Mouse (Mus musculus) lung, embryonic 15.5 days (tissue): ENCODE measurements around the gene Wfdc1. TPM values are rescaled to one million over a fixed set of nuclear protein-coding genes. Genes with fewer than 3 reads are reported as not detected.

ENCODE experiments used
- ATAC-seq: fragments of 200-750 bp; cut with Nextera tagmentation; 2 replicates; pipeline ENCODE4 v1.8.0; 2017; ENCODE audit warnings: moderate number of reproducible peaks, borderline replicate concordance; ENCODE audit not compliant: low FRiP score, low TSS enrichment; ENCODE audit errors: extremely low read depth
- H3K27ac ChIP-seq: fragments of 300-500 bp; sonication (generic); 2 replicates; pipeline ENCODE4 v1.5.1; 2015; ENCODE audit warnings: moderate library complexity, mild to moderate bottlenecking, inconsistent platforms
- H3K27me3 ChIP-seq: fragments of 300-500 bp; sonication (generic); 2 replicates; pipeline ENCODE4 v1.6.1; 2015; ENCODE audit warnings: inconsistent platforms
- H3K36me3 ChIP-seq: fragments of 300-500 bp; sonication (generic); 2 replicates; pipeline ENCODE4 v1.6.1; 2015; ENCODE audit warnings: inconsistent platforms
- H3K4me1 ChIP-seq: fragments of 300-500 bp; sonication (generic); 2 replicates; pipeline ENCODE4 v1.6.1; 2015; ENCODE audit warnings: inconsistent platforms
- H3K4me2 ChIP-seq: fragments of 300-500 bp; sonication (generic); 2 replicates; pipeline ENCODE4 v1.6.1; 2015; ENCODE audit warnings: inconsistent platforms, mild to moderate bottlenecking, moderate library complexity
- H3K4me3 ChIP-seq: fragments of 300-500 bp; sonication (generic); 2 replicates; pipeline ENCODE4 v1.5.1; 2015; ENCODE audit warnings: mild to moderate bottlenecking, inconsistent platforms
- H3K9ac ChIP-seq: fragments of 300-500 bp; sonication (generic); 2 replicates; pipeline ENCODE4 v1.6.1; 2015; ENCODE audit warnings: inconsistent platforms
- H3K9me3 ChIP-seq: fragments of 300-500 bp; sonication (generic); 2 replicates; pipeline ENCODE4 v1.6.1; 2016; ENCODE audit warnings: inconsistent platforms
- WGBS: fragments of 180-500 bp; shearing (Covaris S2); methylation state at CpG from one replicate; pipeline ENCODE4 v1.1.7; 2015; 5-methylcytosine and 5-hydroxymethylcytosine counted together
- polyA plus RNA-seq: library from polyadenylated mRNA; unstranded; fragments of >200 nt; fragmentation: Nextera tagmentation; extraction: Ambion mirVana; gene quantifications from 2 replicates; pipeline ENCODE4 v1.2.1, GENCODE M21; 2015

Gene Wfdc1
- polyA plus RNA-seq, 1 experiment from 2014 or later, result 6.3 TPM

GRCm38 (mm10) chr8:119669284-119669683 lies 3.1 kb downstream of the Wfdc1 start:
- ATAC-seq, result no peak
- Histone ChIP-seq H3K36me3 (no peaks in the 10 kb centered on the region), H3K27ac (peak overlapping the region; percentile 58), H3K9ac (no peak overlapping the region), H3K27me3 (no peaks in the 10 kb centered on the region), H3K4me3 (no peak overlapping the region), H3K9me3 (no peaks in the 10 kb centered on the region), H3K4me2 (no peak overlapping the region), H3K4me1 (peaks cover 42% of the 10 kb centered on the region)
- 34% methylated on average over 12 of the region's 12 CpGs for WGBS

DNA sequence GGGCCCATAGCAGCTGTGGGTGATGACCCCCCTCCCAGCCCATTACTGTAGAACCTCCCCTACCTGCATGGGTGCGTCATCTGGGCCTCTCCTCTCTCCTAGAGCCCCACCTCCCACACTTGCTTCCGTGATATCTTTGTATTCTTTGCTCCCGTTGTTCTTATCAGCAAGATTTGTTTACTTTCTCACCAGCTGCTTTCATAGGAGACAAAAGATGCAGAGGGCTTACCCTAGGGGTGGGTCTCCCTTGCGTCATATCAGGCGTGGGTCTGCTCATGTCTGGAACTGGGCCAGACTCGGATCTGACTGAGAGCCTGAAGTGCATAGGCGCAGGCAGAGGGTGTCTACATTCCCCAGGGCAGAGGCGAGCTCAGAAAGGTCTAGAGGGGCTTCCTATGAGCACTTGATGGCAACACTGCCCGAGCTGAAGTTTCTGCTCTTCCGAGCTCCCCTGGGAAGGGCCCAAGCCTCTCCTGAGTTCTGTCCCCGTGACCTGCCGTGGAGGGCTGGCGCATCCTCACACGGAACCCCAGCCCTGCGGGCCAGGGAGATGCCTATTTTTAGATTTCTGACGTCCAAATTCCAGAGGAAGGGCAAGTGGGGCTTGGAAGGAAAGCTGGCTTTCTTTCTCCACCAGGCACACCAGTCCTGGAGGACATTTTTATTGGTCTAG lies 4.4 kb downstream of the Wfdc1 start:
- 0 out of 2 replicates have a peak overlapping the region, but pooled peaks have one; percentile 17 for H3K9ac ChIP-seq
- peak overlapping the region; percentile 86 for H3K27ac ChIP-seq
- H3K36me3 ChIP-seq, result no peaks in the 10 kb centered on the region
- H3K9me3 ChIP-seq, result no peaks in the 10 kb centered on the region
- WGBS, result 10% methylated on average over 16 of the region's 16 CpGs
- H3K27me3 ChIP-seq, result no peaks in the 10 kb centered on the region
- peaks cover 37% of the 10 kb centered on the region for H3K4me1 ChIP-seq
- no peak overlapping the region for H3K4me3 ChIP-seq
- ATAC-seq, result peak; percentile 53
- H3K4me2 ChIP-seq, result peak overlapping the region; percentile 40

- H3K4me1 ChIP-seq, result peaks cover 28% of the 10 kb centered on the region
- H3K36me3 ChIP-seq, result no peaks in the 10 kb centered on the region
- H3K27ac ChIP-seq, result no peak overlapping the region
- H3K9me3 ChIP-seq, result no peaks in the 10 kb centered on the region
- H3K4me2 ChIP-seq, result no peak overlapping the region
- H3K4me3 ChIP-seq, result no peak overlapping the region
- ATAC-seq, result no peak
- H3K27me3 ChIP-seq, result no peaks in the 10 kb centered on the region
- WGBS, result 75% methylated on average over 11 of the region's 11 CpGs
- H3K9ac ChIP-seq, result no peak overlapping the region
These were observed 7.9 kb downstream of the Wfdc1 start for GRCm38 (mm10) chr8:119673976-119674555.

DNA sequence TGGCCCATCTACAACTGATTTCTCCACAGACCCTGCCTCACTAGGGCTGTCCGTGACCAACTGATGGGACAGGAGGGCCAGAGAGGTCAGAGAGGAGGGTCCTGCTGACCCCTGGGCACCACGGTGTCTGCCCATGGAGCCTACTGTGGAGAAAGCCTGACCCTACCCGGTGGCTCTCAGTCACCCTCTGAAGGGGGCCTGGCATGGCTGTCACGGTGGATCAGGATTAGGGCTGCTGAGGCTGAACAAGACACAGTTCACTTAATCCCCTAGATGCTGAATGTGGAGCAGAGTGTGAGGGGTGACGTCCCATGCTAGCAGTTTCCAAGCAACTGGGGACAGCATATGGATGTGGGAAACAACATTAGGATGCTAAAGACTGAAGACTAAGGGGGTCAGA lies 9.3 kb downstream of the Wfdc1 start:
- H3K9ac ChIP-seq, result no peak overlapping the region
- 75% methylated on average over 5 of the region's 5 CpGs for WGBS

GRCm38 (mm10) chr8:119676389-119676788 lies 10.2 kb downstream of the Wfdc1 start:
- no peak for ATAC-seq
- H3K36me3 ChIP-seq, result no peaks in the 10 kb centered on the region
- WGBS, result 12% methylated on average over 8 of the region's 8 CpGs

More for the DNA sequence above, 9.3 kb downstream of the Wfdc1 start:
- no peaks in the 10 kb centered on the region for H3K9me3 ChIP-seq
- H3K36me3 ChIP-seq, result no peaks in the 10 kb centered on the region
- peaks cover 17% of the 10 kb centered on the region for H3K4me1 ChIP-seq
- H3K4me3 ChIP-seq, result no peak overlapping the region
- H3K4me2 ChIP-seq, result no peak overlapping the region
- no peaks in the 10 kb centered on the region for H3K27me3 ChIP-seq
- no peak overlapping the region for H3K27ac ChIP-seq
- ATAC-seq, result no peak

DNA sequence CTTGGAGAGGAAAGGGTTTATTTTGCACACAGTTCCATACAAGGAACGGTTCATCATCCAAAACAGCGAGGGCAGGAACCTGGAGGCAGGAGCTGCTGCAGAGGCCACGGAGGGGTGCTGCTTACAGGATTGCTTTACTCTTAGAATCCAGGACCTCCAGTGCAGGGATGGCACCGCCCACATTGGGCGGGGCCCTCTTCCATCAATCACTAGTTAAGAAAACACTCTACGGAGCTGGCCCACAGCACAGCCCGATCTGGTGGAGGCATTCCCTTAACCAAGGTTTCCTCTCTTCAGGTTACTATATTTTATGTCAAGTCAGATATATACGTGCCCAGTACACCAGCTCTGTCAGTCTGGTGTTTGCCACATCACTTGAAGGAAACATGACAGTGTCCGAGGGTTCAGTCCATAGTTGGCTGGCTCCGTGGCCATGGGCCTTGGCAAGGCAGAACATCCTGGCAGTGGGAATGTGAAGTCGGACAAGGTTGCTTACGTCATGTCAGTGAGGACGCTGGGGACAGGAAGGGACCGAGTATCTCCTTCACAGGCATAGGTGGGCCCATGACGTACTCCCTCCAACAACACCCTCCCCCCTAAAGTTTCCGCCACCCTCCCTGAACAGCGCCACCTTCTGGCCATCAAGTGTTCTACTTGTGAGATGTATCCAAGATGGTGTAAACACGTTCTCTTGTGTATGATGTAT lies 12.1 kb downstream of the Wfdc1 start:
- Histone ChIP-seq H3K36me3 (no peaks in the 10 kb centered on the region), H3K9ac (no peak overlapping the region), H3K4me2 (peak overlapping the region; percentile 49), H3K4me3 (peak overlapping the region; percentile 8; the same call in 1 of the 2 replicates), H3K27me3 (no peaks in the 10 kb centered on the region), H3K27ac (no peak overlapping the region), H3K9me3 (no peaks in the 10 kb centered on the region), H3K4me1 (peaks cover 6% of the 10 kb centered on the region; the same call in 1 of the 2 replicates)
- WGBS, result 7% methylated on average over 18 of the region's 18 CpGs
- peak; percentile 40; the same call in 1 of the 2 replicates for ATAC-seq

More at GRCm38 (mm10) chr8:119676389-119676788, 10.2 kb downstream of the Wfdc1 start:
- no peak overlapping the region for H3K4me2 ChIP-seq
- no peak overlapping the region for H3K9ac ChIP-seq
- H3K4me1 ChIP-seq, result peaks cover 9% of the 10 kb centered on the region; the same call in 1 of the 2 replicates
- H3K27ac ChIP-seq, result no peak overlapping the region
- H3K27me3 ChIP-seq, result no peaks in the 10 kb centered on the region
- H3K9me3 ChIP-seq, result no peaks in the 10 kb centered on the region
- no peak overlapping the region for H3K4me3 ChIP-seq

- no peak overlapping the region for H3K27ac ChIP-seq
- H3K27me3 ChIP-seq, result no peaks in the 10 kb centered on the region
- 60% methylated on average over 14 of the region's 14 CpGs for WGBS
- no peak overlapping the region for H3K4me3 ChIP-seq
- no peak for ATAC-seq
- no peak overlapping the region for H3K9ac ChIP-seq
- H3K4me2 ChIP-seq, result no peak overlapping the region
- no peaks in the 10 kb centered on the region for H3K36me3 ChIP-seq
- H3K9me3 ChIP-seq, result no peaks in the 10 kb centered on the region
- H3K4me1 ChIP-seq, result peaks cover 6% of the 10 kb centered on the region; the same call in 1 of the 2 replicates
These were observed 13.0 kb downstream of the Wfdc1 start for GRCm38 (mm10) chr8:119679184-119679583.

- Histone ChIP-seq H3K4me1 (0 out of 2 replicates have a peak, but pooled peaks cover 9% of the 10 kb centered on the region), H3K27me3 (0 out of 2 replicates have a peak, but pooled peaks cover 3% of the 10 kb centered on the region), H3K27ac (no peak overlapping the region), H3K36me3 (no peaks in the 10 kb centered on the region), H3K4me2 (no peak overlapping the region), H3K4me3 (no peak overlapping the region), H3K9ac (no peak overlapping the region), H3K9me3 (no peaks in the 10 kb centered on the region)
- no peak for ATAC-seq
- 25% methylated on average over 6 of the region's 6 CpGs for WGBS
These were observed 24.4 kb downstream of the Wfdc1 start for GRCm38 (mm10) chr8:119690602-119691001.

DNA sequence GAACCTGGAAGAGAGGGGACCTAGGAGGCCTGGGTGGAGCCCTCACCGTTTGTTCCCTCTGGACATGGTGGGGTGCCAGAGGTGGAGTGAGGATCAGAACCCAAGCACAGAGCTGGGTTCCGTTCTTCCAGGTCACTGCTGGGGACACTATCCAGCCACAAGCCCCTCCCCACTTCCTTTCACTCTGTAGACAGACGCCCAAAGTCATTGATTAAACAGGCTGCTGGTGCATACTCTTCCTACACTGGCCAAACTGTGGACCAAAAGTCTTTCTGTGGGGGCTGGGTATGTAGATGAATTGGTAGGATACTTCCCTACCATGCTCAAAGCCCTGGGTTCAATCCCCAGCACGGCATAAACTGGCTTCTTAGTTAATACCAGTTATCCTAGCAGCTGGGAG lies 25.8 kb downstream of the Wfdc1 start:
- Histone ChIP-seq H3K9me3 (no peaks in the 10 kb centered on the region), H3K4me3 (no peak overlapping the region), H3K36me3 (no peaks in the 10 kb centered on the region), H3K4me2 (no peak overlapping the region), H3K27me3 (0 out of 2 replicates have a peak, but pooled peaks cover 3% of the 10 kb centered on the region), H3K4me1 (0 out of 2 replicates have a peak, but pooled peaks cover 9% of the 10 kb centered on the region), H3K9ac (no peak overlapping the region), H3K27ac (no peak overlapping the region)
- WGBS, result 68% methylated on average over 4 of the region's 4 CpGs
- ATAC-seq, result no peak

- Histone ChIP-seq H3K9me3 (no peaks in the 10 kb centered on the region), H3K36me3 (no peaks in the 10 kb centered on the region), H3K27me3 (peaks cover 24% of the 10 kb centered on the region), H3K4me1 (peaks cover 18% of the 10 kb centered on the region; the same call in 1 of the 2 replicates), H3K27ac (no peak overlapping the region), H3K4me3 (no peak overlapping the region), H3K4me2 (no peak overlapping the region), H3K9ac (no peak overlapping the region)
- 51% methylated on average over 7 of the region's 7 CpGs for WGBS
- ATAC-seq, result no peak
These were observed 28.5 kb downstream of the Wfdc1 start for GRCm38 (mm10) chr8:119694696-119695095.

DNA sequence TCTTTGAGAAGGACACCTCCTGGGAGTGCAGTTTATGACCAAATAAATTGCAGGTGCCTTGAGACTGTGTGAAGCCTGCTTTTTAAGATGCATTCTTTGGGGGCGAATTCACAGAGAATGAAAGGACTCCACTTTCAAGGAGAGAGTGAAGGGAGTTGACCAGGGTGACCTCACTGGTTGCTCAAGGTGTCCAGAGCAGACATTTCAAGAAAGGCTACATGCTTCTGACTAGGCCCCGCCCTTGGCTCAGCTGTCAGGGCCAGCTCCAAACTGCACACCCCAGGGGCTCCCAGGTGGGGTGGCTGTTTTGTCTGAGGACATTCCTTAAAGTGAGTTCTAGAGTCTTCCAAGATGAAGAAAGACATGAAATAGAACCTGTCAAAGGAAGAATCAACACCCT lies 31.0 kb downstream of the Wfdc1 start:
- ATAC-seq, result no peak
- Histone ChIP-seq H3K27ac (no peak overlapping the region), H3K27me3 (peaks cover 48% of the 10 kb centered on the region), H3K4me2 (no peak overlapping the region), H3K9me3 (no peaks in the 10 kb centered on the region), H3K36me3 (no peaks in the 10 kb centered on the region), H3K4me3 (no peak overlapping the region), H3K4me1 (peaks cover 16% of the 10 kb centered on the region), H3K9ac (no peak overlapping the region)
- WGBS, result 73% methylated on average over 2 of the region's 2 CpGs

DNA sequence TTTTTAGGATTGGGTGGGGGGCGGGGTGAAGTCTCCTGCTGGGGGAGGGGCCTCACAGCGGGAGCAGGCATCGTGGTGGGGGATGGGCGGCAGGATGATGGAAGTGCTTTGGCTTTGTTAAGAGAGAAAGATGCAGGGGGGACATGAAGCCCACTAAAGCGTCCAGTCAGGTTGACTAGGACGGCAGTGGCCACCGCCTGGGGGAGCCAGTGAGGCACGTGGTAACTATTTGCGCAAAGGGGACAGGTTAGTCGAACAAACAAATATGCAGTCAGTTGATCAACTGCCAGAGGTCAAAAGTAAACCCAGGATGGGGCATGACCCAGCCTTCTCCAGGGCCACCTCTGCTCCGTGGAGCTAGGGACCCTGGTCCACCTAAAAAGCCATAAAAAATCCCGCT lies 32.8 kb downstream of the Wfdc1 start:
- Histone ChIP-seq H3K4me2 (peak overlapping the region; percentile 54), H3K4me3 (peak overlapping the region; percentile 33; the same call in 1 of the 2 replicates), H3K36me3 (no peaks in the 10 kb centered on the region), H3K4me1 (peaks cover 21% of the 10 kb centered on the region), H3K27ac (no peak overlapping the region), H3K9me3 (no peaks in the 10 kb centered on the region), H3K9ac (no peak overlapping the region), H3K27me3 (peaks cover 49% of the 10 kb centered on the region)
- WGBS, result 2% methylated on average over 11 of the region's 12 CpGs
- no peak for ATAC-seq
